Mouse (Mus musculus) lung, adult 2 months (tissue): Measurements from ENCODE around the gene Nfatc3.

Experiments
- CTCF ChIP-seq: fragments of 200-500 bp; IDR thresholded peaks from 2 replicates; pipeline ENCODE4 v1.5.1; 2011; ENCODE audit warnings: mild to moderate bottlenecking, low read length, control low read depth; ENCODE audit not compliant: insufficient read depth
- POLR2A ChIP-seq: fragments of 200-500 bp; IDR thresholded peaks from 2 replicates; pipeline ENCODE4 v1.6.1; 2011; ENCODE audit warnings: low read depth, mild to moderate bottlenecking, control low read depth, low read length, borderline replicate concordance; ENCODE audit errors: extremely low read depth

GRCm38 (mm10) chr8:106018039-106018438 lies 40.6 kb upstream of the Nfatc3 start:
- no peak for TF ChIP-seq CTCF
- no peak for TF ChIP-seq POLR2A
